Mouse (Mus musculus): ENCODE results near the gene Irf2bp2.

DNA sequence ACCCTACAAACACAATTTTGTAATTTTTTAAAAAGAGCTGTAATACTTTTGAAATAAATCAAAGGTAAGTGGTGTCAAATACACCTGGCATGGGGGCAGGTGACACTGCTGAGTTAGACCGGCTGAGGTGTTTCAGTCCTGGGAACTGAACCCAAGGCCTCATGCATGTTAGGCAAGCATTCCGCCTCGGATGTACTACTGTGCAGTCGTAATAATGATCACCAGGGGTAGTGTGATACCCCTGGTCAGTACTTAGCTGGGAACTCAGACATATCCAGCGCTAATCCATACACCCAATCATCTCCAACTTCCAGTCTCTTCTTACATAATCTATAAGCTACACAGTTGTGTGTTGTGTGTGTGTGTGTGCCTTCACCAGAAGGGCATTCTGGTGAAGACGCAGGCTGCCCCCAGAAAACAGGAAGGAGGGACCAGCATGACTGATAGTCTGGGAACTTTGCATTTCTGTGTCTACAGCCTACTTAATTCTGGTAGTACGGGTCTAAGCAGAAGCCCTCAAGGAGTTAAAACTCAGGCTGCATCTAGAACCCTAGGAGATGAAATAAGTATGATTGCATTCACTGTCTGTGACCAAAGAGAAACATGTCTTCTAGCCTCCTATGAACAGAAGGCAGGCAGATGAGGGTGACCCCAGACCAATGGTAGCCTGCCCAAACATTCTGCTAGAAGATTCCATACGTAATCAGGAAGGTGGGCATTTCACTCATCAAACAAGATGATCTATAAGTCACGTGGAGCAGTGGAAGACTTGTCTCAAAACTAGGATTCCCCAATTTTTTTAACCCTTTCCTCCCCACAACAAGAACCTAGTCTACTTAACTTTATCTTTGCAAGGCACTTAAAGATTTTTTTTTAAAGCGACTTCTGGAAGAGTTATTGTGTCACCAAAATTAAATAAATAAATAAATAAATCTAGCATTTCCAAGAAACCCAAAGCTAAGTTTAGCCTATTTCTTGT is 6.9 kb downstream of the Irf2bp2 start:
- TF ChIP-seq POLR2A (IDR thresholded peaks at IDR 0.05; ENCODE audit: insufficient read depth, low read depth, low read length) (no peak), CTCF (IDR thresholded peaks at IDR 0.05; ENCODE audit: insufficient read depth, low read depth, low read length) (no peak)

Measured in olfactory bulb, adult 2 months (tissue).